Mouse (Mus musculus): ENCODE data around the gene Ehd1. TPM values are rescaled to one million over a fixed set of nuclear protein-coding genes. Genes with fewer than 3 reads are reported as not detected.
A peak's percentile ranks its signal among the peaks of the same experiment; 100 is the strongest.

Ehd1 gene
- 40.8 to 62.5 TPM (median 59.6 TPM) in 3 replicates for total RNA-seq (2017)

DNA sequence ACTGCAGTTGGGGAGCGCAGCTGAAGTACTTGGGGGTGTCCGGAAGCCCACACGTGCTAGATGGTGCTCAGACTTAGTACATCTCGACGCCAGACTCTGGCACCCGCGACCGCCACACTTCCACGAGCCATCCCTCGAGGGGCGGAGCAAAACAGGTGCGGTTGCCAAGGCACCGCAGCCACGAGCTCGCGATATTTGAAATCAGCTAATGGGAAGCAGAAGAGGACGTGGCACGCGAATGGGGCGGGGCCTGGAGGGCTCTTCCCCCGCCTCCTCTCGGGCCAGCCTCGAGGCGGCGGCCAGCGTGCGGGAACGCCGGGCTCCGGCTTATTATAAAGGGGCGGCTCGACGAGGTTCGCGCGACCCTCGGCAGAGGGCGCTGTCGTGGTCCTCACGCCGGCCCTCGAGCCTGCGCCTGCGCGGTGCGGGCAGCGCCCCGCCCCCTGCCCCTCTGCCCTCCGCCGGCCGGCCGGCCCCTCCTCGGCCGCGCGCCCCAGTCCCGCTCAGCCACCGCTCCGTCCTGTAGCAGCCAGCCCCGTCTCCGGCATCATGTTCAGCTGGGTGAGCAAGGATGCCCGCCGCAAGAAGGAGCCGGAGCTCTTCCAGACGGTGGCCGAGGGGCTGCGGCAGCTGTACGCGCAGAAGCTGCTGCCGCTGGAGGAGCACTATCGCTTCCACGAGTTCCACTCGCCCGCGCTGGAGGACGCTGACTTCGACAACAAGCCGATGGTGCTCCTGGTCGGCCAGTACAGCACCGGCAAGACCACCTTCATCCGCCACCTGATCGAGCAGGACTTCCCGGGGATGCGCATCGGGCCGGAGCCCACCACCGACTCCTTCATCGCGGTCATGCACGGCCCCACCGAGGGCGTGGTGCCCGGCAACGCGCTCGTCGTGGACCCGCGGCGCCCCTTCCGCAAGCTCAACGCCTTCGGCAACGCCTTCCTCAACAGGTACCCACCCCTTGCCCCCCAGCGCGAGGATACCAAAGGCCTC is at the start of gene Ehd1:
Gene Ehd1 (plus strand): TSS at position 300 of the 996 bp plus-strand sequence.
- peak; percentile 77 for ATAC-seq (replicated peaks; ENCODE audit: insufficient number of reproducible peaks, low FRiP score, low TSS enrichment, poor library complexity, severe bottlenecking)

DNA sequence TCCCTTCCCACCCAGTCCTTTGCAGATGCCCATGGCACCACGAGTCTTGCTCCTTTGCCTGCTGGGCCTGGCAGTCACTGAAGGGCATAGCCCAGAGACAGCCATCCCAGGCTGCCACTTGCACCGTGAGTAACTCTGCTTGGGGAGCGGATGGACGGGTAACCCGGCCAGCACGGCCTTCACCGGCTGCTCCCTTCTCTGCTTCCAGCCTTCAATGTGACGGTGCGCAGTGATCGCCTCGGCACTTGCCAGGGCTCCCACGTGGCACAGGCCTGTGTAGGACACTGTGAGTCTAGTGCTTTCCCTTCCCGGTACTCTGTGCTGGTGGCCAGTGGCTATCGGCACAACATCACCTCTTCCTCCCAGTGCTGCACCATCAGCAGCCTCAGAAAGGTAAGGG is 49.8 kb upstream of the Ehd1 start:
- no peak for ATAC-seq (replicated peaks; ENCODE audit: insufficient number of reproducible peaks, low FRiP score, low TSS enrichment, poor library complexity, severe bottlenecking)

DNA sequence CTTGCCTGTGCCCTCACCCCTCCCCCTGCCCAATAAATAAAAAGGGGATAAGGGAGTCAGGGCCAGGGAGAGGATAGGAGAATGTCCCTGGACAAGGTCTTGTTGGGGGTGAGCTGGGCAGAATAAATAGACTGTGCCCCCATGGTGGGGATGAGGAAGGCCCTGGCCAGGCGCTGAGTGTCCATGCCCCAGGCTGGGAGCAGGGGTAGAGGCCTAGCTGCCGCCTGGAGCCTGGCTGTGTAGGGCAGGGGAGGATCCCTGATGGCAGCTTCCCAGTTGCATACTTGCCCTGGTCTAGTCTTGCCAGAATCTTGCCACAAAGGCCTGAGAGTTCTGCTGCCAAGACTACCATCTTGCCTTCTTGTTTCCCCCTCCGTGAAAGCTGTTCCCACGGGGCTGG is 48.7 kb upstream of the Ehd1 start:
- ATAC-seq (replicated peaks; ENCODE audit: insufficient number of reproducible peaks, low FRiP score, low TSS enrichment, poor library complexity, severe bottlenecking) = no peak

DNA sequence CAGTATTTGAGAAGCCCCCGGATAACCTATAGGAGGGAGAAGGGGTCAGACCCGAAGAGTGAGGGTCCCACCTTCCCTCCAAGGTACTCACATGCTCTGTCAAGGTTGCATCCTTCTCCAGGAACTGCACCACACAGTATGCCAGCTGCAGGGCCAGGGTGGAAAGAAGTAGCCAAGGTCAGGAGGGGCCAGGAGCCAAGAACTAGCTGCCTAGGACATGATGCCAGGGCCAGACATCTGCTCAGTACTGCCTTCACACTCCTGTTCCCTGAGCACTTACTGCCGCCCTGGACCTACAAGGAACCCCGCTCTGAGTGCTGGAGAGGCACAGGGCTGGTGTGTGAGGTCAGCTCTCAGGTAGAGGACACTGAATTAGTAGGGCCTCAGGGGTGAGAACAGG is 46.1 kb upstream of the Ehd1 start:
- no peak for ATAC-seq (replicated peaks; ENCODE audit: insufficient number of reproducible peaks, low FRiP score, low TSS enrichment, poor library complexity, severe bottlenecking)

DNA sequence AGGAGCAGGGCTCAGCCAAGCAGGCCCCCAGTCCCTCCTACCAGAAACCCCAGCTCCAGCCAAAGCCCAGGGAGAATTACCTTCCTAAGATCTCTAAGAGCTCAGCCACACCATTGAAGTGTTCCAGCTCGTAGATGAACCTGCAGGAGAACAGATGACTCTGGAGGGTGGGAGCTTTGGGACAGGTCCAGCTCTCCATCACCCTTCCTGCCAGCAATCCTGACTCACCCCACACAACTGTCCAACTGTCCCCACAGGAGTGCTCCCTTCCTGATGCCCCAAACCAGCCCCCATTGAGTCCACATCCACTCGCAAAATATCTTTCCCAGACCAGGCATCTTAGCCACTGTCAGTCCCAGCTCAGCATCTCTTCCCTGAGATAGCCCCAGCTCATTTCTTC is 45.5 kb upstream of the Ehd1 start:
- no peak for ATAC-seq (replicated peaks; ENCODE audit: insufficient number of reproducible peaks, low FRiP score, low TSS enrichment, poor library complexity, severe bottlenecking)

DNA sequence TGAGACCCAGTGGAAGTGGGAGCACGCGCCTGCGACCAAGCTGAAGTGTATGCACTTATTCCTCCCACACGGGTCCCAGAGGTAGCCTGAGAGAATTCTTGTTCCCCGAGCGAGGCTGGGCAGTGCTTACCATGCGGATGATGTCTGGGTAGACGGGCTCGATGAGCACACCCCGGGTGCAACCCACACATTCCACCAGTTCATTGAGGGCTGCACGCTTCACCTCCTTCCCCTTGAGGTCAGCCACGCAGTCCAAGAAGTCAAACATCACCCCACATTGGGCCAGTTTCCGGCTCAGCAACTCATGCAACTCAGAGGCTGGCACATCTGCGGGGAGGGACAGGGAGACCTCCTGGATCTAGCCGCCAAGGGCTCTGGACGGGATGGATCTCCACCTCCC is 42.9 kb upstream of the Ehd1 start:
- no peak for ATAC-seq (replicated peaks; ENCODE audit: insufficient number of reproducible peaks, low FRiP score, low TSS enrichment, poor library complexity, severe bottlenecking)

DNA sequence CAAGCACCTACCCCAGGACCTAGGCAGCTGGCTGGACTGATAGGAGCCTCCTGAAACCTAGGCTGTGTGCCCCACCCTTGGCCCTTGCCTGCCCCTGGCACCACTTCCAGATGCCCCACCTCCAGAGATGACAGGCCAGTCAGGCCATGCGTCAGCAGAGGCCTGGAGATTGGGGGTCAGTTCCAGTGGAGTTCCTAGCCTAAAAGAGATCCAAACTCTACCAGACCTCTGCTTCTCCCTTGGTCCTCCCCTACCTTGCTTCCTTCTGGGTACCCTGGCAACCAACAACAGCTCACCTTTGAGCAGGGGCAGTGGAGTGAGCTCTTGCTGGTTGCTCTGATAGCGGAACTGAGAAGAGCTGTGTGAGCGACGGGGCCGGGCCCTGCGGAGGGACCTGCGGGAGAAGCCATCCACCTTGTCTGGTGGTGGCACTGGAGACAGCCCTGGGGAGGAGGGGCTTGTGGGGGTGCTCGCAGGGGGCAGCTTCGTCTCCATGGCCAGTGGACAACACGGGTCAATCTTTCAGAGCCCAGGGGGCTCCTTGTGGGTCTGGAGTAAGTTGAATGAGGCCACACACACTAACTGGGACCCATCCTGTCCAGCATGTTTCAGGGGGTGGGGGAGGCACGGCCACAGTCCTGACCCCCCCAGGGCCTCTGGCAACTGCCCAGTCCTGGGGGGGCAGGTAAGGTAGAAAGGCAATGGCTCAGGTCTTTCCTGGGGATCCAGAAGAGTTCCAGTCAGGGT is 42.0 kb upstream of the Ehd1 start:
- no peak for ATAC-seq (replicated peaks; ENCODE audit: insufficient number of reproducible peaks, low FRiP score, low TSS enrichment, poor library complexity, severe bottlenecking)

DNA sequence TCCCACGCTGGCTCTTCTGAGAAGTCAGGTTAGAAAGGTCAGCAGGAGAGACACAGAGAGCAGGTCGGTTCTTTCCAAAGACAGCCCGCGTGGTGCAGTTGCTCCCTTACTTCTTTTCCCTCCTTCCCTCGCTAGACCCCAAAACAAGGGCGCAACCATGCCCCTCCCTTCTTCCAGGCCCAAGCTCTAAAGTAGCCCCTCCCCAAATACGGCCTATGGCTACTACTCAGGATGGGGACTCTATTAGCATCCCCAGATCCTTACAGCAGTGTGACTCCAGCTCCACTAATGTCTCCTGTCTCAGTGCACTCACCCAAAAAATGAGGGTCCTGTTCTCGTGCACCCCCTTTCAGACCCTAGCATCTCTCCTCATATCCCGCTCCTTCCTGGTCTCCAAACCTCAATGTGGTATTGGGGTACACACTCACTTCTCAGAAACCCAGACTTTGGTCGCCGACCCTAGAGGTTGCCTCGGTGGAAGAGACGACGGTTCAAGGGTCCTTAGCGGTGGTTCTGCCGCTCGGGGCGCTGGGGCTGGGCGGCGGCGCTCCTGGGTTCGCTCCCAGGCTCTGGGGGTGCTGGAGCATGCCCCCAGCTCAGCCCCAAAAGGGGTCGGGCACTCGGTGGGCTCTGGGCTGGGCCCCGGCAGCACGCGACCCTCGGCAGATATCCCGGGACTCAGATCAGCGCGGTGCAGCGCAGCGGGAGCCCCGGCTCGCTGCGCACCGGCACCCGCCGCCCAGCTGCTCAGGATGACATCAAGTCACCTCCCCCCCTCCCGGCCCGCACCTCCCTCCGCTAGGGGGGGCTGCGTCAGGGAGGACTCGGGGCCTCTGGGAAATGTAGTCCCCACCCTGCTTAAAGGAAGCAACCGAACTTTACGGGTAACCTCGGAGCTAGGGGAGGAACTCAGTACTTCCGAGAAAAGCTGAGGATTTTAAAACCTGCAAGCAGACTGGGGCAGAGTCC is 41.2 kb upstream of the Ehd1 start, which contains the start of gene Ppp2r5b:
Gene Ppp2r5b (minus strand): TSS at position 789 of the 969 bp plus-strand sequence.
- ATAC-seq (replicated peaks; ENCODE audit: insufficient number of reproducible peaks, low FRiP score, low TSS enrichment, poor library complexity, severe bottlenecking) = peak; percentile 76

DNA sequence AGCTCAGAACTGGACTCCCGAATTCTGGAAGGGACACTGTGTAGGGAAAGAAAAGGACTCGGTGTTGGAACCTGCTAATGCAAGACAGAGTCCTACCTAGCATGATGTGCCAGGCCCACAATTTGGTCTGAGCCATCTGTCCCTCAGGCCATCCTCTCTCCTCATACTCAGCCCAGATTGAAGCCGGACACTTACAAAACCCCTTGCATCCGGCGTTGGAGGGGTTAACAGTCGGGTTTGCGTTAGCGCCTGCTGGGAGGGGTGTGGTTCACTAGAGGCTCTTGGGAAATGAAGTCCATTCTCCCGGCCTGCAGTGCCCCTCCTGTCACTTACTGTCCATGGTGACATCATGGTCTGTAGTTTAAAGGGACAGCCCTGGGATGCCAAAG is 40.5 kb upstream of the Ehd1 start:
- ATAC-seq (replicated peaks; ENCODE audit: insufficient number of reproducible peaks, low FRiP score, low TSS enrichment, poor library complexity, severe bottlenecking) = peak; percentile 84

DNA sequence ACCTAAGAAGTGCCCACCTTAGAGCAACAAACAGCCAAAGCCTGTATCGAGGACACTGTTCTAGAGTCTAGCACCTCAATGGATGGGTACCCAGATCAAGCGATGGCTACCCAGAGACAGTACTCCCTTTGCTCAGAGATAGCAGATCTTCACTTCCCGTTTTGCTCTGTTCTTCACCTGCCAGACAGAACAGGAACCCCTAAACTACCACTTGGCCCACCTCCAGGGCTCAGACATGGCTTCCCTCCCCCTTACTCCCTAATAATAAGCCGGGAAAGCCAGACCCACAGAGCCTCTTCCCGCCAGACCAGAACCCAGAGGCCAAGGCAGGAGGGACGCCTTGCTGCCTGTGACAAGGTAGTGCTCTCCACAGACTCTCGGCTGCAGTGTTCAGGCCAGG is 39.7 kb upstream of the Ehd1 start:
- ATAC-seq (replicated peaks; ENCODE audit: insufficient number of reproducible peaks, low FRiP score, low TSS enrichment, poor library complexity, severe bottlenecking) = no peak

DNA sequence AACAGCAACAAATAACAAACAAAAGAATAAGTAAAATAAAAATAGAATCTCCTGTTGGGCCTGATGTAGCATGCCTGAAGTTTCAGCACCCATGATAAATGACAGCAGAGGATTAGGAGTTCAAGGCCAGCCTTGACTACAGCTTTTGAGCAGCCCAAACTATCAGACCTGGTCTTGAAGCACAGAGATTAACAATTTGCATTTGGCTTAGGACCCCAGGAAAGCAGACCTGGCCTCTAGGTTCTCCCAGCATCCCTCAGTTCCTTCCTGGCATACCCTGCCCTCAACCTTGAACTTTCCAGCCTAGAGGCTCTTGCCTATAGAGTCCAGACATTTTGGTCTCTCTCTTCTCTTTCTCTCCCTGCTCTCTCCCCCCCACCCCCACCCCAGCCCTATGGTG is 37.8 kb upstream of the Ehd1 start:
- ATAC-seq (replicated peaks; ENCODE audit: insufficient number of reproducible peaks, low FRiP score, low TSS enrichment, poor library complexity, severe bottlenecking) = no peak

DNA sequence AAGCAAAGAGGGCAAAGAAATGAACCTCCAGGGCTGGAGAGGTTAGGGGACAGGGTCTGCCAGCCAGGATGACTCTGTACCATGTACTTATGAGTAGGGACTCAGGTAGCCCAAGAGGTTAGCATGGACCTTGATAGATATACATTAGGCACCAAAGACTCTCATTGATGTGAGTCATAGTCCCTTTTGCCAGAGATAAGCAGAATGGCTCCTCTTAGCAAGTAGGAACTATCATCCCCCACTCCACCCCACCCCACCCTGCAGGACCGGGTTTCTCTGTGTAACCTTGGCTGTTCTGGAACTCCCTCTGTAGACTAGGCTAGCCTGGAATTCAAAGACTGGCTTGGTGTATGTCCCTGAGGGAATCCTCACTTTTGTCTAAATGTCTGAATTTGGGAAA is 36.4 kb upstream of the Ehd1 start:
- ATAC-seq (replicated peaks; ENCODE audit: insufficient number of reproducible peaks, low FRiP score, low TSS enrichment, poor library complexity, severe bottlenecking) = no peak

DNA sequence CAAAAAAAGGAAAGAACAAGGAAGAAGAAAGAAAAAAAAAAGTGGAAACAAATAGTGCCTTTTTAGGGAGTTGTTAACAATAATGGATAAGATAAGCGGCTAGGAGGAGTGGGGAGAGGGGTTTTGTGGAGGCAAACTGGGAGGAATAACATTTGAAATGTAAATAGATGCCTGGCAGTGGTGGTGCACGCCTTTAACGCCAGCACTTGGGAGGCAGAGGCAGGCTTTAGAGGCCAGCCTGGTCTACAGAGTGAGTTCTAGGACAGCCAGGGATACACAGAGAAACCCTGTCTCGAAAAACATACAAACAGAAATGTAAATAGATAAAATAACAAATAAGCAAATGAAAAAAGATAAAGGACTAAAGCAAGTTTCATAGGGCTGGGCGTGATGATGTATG is 35.8 kb upstream of the Ehd1 start:
- no peak for ATAC-seq (replicated peaks; ENCODE audit: insufficient number of reproducible peaks, low FRiP score, low TSS enrichment, poor library complexity, severe bottlenecking)

DNA sequence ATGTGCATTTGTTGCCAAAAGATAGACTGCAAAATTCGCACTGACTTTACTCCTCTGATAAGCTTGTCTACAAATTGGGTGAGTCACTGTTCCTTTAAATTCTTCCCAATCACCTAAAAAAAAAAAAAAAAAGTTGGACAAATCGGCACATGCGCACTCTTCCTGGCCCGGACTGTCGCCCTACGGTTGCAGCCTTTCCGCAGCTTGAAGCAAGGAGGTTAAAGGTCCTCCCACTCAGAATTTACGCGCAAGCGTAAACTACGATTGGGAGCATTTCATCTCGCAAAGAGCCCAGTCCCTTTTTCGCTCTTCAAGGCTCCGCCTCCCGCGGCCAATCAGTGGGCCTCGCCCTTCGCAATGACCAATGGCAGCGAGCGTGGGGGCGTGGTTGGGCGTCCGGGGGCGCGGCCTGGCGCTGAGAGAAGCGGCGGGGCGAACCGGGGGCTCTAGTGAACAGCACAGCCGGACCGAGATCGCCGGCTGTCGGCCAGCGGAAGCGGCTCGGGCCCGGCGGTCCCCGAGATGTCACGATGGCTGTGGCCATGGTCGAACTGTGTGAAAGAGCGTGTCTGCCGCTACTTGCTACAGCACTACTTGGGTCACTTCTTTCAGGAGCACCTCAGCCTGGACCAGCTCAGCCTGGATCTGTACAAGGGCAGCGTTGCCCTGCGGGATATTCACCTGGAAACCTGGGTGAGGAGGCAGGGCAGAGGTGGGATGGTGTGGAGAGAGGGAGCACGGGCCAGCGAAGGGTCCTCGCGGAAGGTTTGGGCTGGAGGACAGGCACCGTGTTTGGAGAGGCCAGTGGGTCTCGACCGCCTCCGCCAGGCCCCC is 35.0 kb upstream of the Ehd1 start, which contains the start of gene Atg2a:
Gene Atg2a (plus strand): TSS at position 395 of the 834 bp plus-strand sequence.
- ATAC-seq (replicated peaks; ENCODE audit: insufficient number of reproducible peaks, low FRiP score, low TSS enrichment, poor library complexity, severe bottlenecking) = peak; percentile 81

DNA sequence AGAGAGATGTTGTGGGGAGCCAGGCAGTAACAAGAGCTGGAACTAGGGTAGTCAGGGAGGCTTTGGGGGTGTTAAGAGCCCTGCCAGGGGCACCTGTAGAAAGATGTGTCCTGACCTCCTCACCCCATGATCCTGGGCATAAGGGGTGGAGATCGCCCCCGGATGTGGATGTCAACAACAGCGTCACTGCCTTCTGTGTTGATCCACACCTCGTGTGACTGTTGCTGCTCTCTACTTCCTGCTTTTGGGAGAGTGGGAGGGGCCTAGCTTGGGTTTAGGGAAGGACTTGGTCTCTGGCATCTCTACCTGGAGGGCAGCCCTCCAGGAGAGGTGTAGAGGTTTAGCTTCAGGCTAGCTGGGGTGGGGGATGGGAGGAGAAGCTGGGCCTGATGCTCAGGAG is 34.2 kb upstream of the Ehd1 start:
- peak; percentile 79 for ATAC-seq (replicated peaks; ENCODE audit: insufficient number of reproducible peaks, low FRiP score, low TSS enrichment, poor library complexity, severe bottlenecking)

DNA sequence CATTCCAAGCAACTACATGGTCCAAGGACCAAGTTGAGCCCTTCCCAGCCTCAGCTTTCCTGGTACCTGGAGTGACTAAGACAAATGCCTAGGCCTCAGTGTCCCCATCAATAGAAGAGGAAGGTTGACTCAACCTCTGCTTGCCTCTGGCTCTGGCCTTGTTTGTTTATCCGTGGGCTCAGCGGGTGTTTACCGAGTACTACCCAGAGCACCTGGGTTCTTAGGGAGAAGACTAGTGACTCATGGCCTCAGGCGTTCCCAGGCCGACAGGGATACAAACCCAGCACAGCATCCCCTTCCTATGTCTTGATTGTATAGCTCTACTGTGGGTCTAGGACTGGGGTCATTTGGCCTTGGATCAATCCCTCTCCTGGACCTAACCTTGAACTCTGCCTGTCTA is 33.3 kb upstream of the Ehd1 start:
- no peak for ATAC-seq (replicated peaks; ENCODE audit: insufficient number of reproducible peaks, low FRiP score, low TSS enrichment, poor library complexity, severe bottlenecking)

DNA sequence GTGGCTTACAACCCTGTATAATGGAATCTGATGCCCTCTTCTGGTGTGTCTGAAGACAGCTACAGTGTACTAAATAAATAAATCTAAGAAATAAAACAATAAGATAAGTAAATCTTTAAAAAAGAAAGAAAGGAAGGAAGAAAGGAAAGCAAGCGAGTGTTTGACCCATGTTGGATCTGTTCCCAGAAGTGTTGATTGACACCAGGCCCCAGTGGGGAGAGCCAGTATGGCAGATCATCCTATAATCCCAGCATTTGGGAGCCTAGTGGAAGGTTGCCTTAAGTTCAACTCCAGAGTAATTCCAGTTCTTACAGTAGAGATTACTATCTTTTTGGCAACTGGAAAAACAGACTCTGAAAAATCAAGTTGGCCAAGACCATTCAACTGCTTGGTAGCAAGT is 30.7 kb upstream of the Ehd1 start:
- ATAC-seq (replicated peaks; ENCODE audit: insufficient number of reproducible peaks, low FRiP score, low TSS enrichment, poor library complexity, severe bottlenecking) = no peak
